Mouse (Mus musculus) myocyte (in vitro differentiated cells): ENCODE results near the gene Plcxd3. TPM values are rescaled to one million over a fixed set of nuclear protein-coding genes. Genes with fewer than 3 reads are reported as not detected.

Source experiments
- H3K27me3 ChIP-seq: one replicate; pipeline ENCODE4 v1.6.1; 2011; ENCODE audit not compliant: control insufficient read depth, insufficient read depth, insufficient read length
- H3K36me3 ChIP-seq: one replicate; pipeline ENCODE4 v1.6.1; 2011; ENCODE audit not compliant: control insufficient read depth, insufficient read depth
- H3K4me2 ChIP-seq: one replicate; pipeline ENCODE4 v1.6.1; 2011; ENCODE audit warnings: low read depth, control low read depth
- H3K4me3 ChIP-seq: one replicate; pipeline ENCODE4 v1.5.1; 2011; ENCODE audit warnings: mild to moderate bottlenecking, control low read depth, moderate library complexity
- H3K79me2 ChIP-seq: one replicate; pipeline ENCODE4 v1.6.1; 2011; ENCODE audit not compliant: control insufficient read depth, insufficient read depth
- H3ac ChIP-seq: one replicate; pipeline ENCODE4 v1.6.1; 2011; ENCODE audit not compliant: control insufficient read depth, insufficient read length
- CEBPB ChIP-seq: IDR thresholded peaks from 2 replicates; pipeline ENCODE4 v1.6.1; 2011; ENCODE audit warnings: mild to moderate bottlenecking, moderate library complexity; ENCODE audit not compliant: poor library complexity, insufficient read depth, severe bottlenecking
- E2F4 ChIP-seq: IDR thresholded peaks from one replicate; pipeline ENCODE4 v1.6.1; 2011; ENCODE audit warnings: mild to moderate bottlenecking, control low read depth, moderate library complexity; ENCODE audit not compliant: insufficient read depth
- MAX ChIP-seq: IDR thresholded peaks from one replicate; pipeline ENCODE4 v1.6.1; 2011; ENCODE audit warnings: low read depth, mild to moderate bottlenecking, control low read depth
- MYOD1 ChIP-seq, 3 experiments: IDR thresholded peaks; one replicate each; pipeline ENCODE4 v1.6.1; 2011; ENCODE audit warnings: control low read depth in 2 of 3, low read depth in 2 of 3, mild to moderate bottlenecking in 2 of 3, moderate library complexity in 1 of 3; ENCODE audit not compliant: insufficient read length in 2 of 3, control insufficient read depth in 1 of 3
- MYOG ChIP-seq, 3 experiments: IDR thresholded peaks; one replicate each; pipeline ENCODE4 v1.6.1; 2011; ENCODE audit warnings: control low read depth in 2 of 3, low read depth in 2 of 3, mild to moderate bottlenecking in 2 of 3; ENCODE audit not compliant: insufficient read length in 2 of 3, control insufficient read depth in 1 of 3, insufficient read depth in 1 of 3
- POLR2A ChIP-seq: IDR thresholded peaks from one replicate; pipeline ENCODE4 v1.6.1; 2011; ENCODE audit warnings: low read depth, mild to moderate bottlenecking, control low read depth, moderate library complexity; ENCODE audit not compliant: insufficient read length
- POLR2AphosphoS2 ChIP-seq: IDR thresholded peaks from one replicate; pipeline ENCODE4 v1.6.1; 2011; ENCODE audit warnings: low read depth, control low read depth; ENCODE audit not compliant: insufficient read length
- REST ChIP-seq: IDR thresholded peaks from one replicate; pipeline ENCODE4 v1.6.1; 2011; ENCODE audit warnings: mild to moderate bottlenecking, control low read depth, moderate library complexity; ENCODE audit not compliant: insufficient read depth, insufficient read length
- SRF ChIP-seq: IDR thresholded peaks from one replicate; pipeline ENCODE4 v1.6.1; 2011; ENCODE audit warnings: low read depth; ENCODE audit not compliant: control insufficient read depth, insufficient read length
- TCF12 ChIP-seq: IDR thresholded peaks from one replicate; pipeline ENCODE4 v1.6.1; 2011; ENCODE audit warnings: mild to moderate bottlenecking, control low read depth; ENCODE audit not compliant: poor library complexity, insufficient read depth, severe bottlenecking
- TCF3 ChIP-seq: IDR thresholded peaks from one replicate; pipeline ENCODE4 v1.6.1; 2011; ENCODE audit warnings: low read depth, control low read depth; ENCODE audit not compliant: insufficient read length
- USF1 ChIP-seq: IDR thresholded peaks from one replicate; pipeline ENCODE4 v1.6.1; 2011; ENCODE audit warnings: low read depth, mild to moderate bottlenecking, control low read depth, moderate library complexity
- polyA plus RNA-seq: library from polyadenylated mRNA; unstranded; fragments of >200 nt; fragmentation: generic; extraction: Trizol; gene quantifications from one replicate; pipeline ENCODE4 v1.2.1, GENCODE M21; 2012; ENCODE audit warnings: missing spikeins

Plcxd3 gene
- polyA plus RNA-seq, 1 experiment: not detected

DNA sequence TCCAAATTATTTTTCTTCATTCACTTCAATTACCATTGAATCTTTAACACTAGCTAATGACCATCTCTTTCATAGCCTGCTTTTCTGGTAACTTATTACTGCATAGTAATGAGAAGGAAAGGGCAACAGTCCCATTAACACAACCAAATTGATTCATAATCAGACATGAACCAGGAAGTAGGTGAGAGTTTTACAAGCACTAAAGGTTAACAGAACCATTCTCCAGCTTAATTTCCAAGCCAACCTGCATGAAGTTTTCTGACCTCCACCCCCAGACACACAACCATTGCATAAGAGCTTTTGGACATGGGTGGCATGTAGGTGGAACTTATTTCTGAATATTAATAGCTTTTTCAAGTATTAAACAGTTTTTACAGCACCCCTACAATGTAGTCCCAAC lies 64.8 kb downstream of the Plcxd3 start:
- TF ChIP-seq MYOD1 (IDR thresholded peaks at IDR 0.05; ENCODE audit: control insufficient read depth in 1 of 3, insufficient read length in 2 of 3, low read depth in 2 of 3) (no peak), E2F4 (no peak), MYOG (IDR thresholded peaks at IDR 0.05; ENCODE audit: control insufficient read depth in 1 of 3, insufficient read depth in 1 of 3, insufficient read length in 2 of 3, low read depth in 2 of 3) (no peak), POLR2A (no peak), REST (no peak), USF1 (no peak), TCF3 (no peak), TCF12 (no peak), POLR2AphosphoS2 (no peak), MAX (no peak), CEBPB (no peak), SRF (no peak)
- Histone ChIP-seq H3ac (no peak overlapping the region), H3K4me3 (no peak overlapping the region), H3K27me3 (no peaks in the 10 kb centered on the region), H3K79me2 (no peaks in the 10 kb centered on the region), H3K36me3 (no peaks in the 10 kb centered on the region), H3K4me2 (no peak overlapping the region)

DNA sequence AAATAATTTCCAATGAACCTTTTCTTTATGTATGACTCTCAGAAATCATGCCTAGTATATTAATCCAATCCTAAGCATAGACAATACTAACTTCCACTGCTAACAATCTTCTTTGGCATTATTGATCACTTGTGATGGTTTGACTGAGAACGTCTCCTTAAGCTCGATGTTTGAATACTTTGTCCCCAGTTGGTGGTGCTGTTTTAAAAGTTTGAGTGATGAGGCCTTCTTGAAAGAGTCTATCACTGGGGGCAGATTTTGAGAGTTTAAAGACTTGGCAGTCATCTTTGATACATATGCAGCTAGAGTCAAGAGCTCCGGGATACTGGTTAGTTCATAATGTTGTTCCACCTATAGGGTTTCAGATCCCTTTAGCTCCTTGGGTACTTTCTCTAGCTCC lies 120.9 kb downstream of the Plcxd3 start:
- Histone ChIP-seq H3K27me3 (no peaks in the 10 kb centered on the region), H3ac (no peak overlapping the region), H3K79me2 (no peaks in the 10 kb centered on the region), H3K4me2 (no peak overlapping the region), H3K36me3 (no peaks in the 10 kb centered on the region), H3K4me3 (no peak overlapping the region)
- no peak for TF ChIP-seq E2F4
- TF ChIP-seq USF1: no peak
- no peak for TF ChIP-seq POLR2A
- no peak for TF ChIP-seq TCF3
- no peak for TF ChIP-seq SRF
- TF ChIP-seq MYOG (IDR thresholded peaks at IDR 0.05; ENCODE audit: control insufficient read depth in 1 of 3, insufficient read depth in 1 of 3, insufficient read length in 2 of 3, low read depth in 2 of 3): no peak
- TF ChIP-seq MAX: no peak
- TF ChIP-seq TCF12: no peak
- no peak for TF ChIP-seq POLR2AphosphoS2

DNA sequence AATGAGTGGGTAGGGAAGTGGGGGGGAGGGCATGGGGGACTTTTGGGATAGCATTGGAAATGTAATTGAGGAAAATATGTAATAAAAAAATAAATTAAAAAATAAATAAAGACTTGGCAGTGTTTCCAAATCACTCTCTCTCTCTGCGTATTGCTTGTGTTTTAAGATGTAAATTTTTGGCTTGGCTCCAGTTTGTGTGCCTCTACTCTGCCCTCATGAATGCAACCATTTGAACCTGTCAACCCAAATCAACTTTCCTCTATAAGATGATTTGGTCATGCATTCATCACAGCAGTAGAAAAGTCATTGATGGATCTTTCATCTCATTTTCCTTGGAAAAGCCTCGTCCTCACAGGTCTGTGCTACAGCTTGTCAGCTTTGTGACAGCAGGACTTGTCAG lies 121.7 kb downstream of the Plcxd3 start:
- H3K79me2 ChIP-seq: no peaks in the 10 kb centered on the region
- no peak overlapping the region for H3K4me3 ChIP-seq
- no peak overlapping the region for H3ac ChIP-seq
- TF ChIP-seq USF1 (no peak), POLR2AphosphoS2 (no peak), MYOD1 (IDR thresholded peaks at IDR 0.05; ENCODE audit: control insufficient read depth in 1 of 3, insufficient read length in 2 of 3, low read depth in 2 of 3) (no peak), MYOG (IDR thresholded peaks at IDR 0.05; ENCODE audit: control insufficient read depth in 1 of 3, insufficient read depth in 1 of 3, insufficient read length in 2 of 3, low read depth in 2 of 3) (no peak), SRF (no peak), MAX (no peak), TCF12 (no peak), CEBPB (no peak), POLR2A (no peak), TCF3 (no peak)
- no peaks in the 10 kb centered on the region for H3K27me3 ChIP-seq
- H3K36me3 ChIP-seq: no peaks in the 10 kb centered on the region
- no peak overlapping the region for H3K4me2 ChIP-seq

DNA sequence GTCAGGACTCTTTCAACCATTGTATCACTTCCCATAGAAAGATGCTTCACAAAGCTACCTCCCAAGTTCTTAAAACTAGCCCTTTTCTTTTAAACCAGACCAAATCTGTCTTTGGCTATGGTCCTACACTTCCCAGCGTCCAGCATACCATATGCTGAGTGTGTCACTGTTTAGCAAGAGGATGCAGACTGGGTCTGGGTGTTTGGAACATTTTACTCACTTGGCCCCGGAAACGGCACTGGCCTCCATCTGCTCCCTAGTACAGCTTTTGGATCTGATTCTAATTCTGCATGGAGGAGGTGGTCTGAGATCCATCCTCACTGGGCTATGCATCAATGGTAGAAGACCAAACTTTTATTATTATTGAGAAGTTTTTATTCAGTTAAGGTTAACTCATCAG lies 122.7 kb downstream of the Plcxd3 start:
- Histone ChIP-seq H3K4me3 (no peak overlapping the region), H3K4me2 (no peak overlapping the region), H3K27me3 (no peaks in the 10 kb centered on the region), H3K36me3 (no peaks in the 10 kb centered on the region), H3K79me2 (no peaks in the 10 kb centered on the region), H3ac (no peak overlapping the region)
- TF ChIP-seq POLR2A (no peak), SRF (no peak), POLR2AphosphoS2 (no peak), CEBPB (no peak), MYOD1 (IDR thresholded peaks at IDR 0.05; ENCODE audit: control insufficient read depth in 1 of 3, insufficient read length in 2 of 3, low read depth in 2 of 3) (no peak), REST (no peak), E2F4 (no peak), MAX (no peak)

GRCm38 (mm10) chr15:4503366-4503765 lies 128.1 kb downstream of the Plcxd3 start:
- Histone ChIP-seq H3K4me2 (no peak overlapping the region), H3ac (no peak overlapping the region), H3K79me2 (no peaks in the 10 kb centered on the region), H3K27me3 (no peaks in the 10 kb centered on the region), H3K4me3 (no peak overlapping the region), H3K36me3 (no peaks in the 10 kb centered on the region)
- TF ChIP-seq TCF3: no peak
- TF ChIP-seq SRF: no peak
- no peak for TF ChIP-seq POLR2AphosphoS2
- no peak for TF ChIP-seq TCF12
- no peak for TF ChIP-seq USF1
- no peak for TF ChIP-seq MYOG (IDR thresholded peaks at IDR 0.05; ENCODE audit: control insufficient read depth in 1 of 3, insufficient read depth in 1 of 3, insufficient read length in 2 of 3, low read depth in 2 of 3)
- no peak for TF ChIP-seq POLR2A
- no peak for TF ChIP-seq E2F4
- TF ChIP-seq MYOD1 (IDR thresholded peaks at IDR 0.05; ENCODE audit: control insufficient read depth in 1 of 3, insufficient read length in 2 of 3, low read depth in 2 of 3): no peak
- TF ChIP-seq CEBPB: no peak
- no peak for TF ChIP-seq REST
- TF ChIP-seq MAX: no peak
